Comparison of ENCODE assay signal across 7 mouse cellular contexts in the genomic region with DNA sequence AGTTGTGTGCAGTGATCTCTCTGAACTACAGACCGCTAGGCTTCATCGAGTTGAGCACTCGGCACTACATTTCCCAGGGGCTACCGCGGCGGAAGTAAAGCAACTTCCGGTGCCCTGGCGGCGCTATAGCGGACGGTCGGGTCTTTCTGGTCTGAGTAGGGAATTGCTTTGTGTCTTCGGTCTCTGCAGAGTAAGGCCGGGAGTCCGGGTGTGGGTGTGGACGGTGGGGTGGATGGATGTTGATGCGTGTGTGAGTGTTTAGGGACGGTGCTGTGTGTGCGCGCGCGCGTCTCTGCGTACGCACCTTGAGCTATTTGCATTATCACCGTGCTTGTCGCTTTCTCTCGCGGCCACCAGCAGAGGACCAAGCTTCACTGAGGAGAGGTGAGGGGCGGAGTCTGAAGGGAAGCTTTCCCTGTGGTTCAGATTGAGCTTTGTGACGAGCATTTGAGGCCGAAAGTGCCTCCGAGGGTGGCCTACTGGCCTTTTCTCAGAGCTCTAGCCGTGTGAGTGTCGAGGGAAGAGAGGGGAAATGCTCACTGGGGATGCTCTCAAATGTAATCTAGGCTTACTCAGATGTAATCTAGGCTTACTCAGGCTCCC. TPM values are rescaled to one million over a fixed set of nuclear protein-coding genes. Genes with fewer than 3 reads are reported as not detected.
A peak's percentile ranks its signal among the peaks of the same experiment; 100 is the strongest.
DNase-seq lines count a peak whose midpoint lies in the region; ATAC-seq lines count a peak whose summit lies in the region.

A gene (plus strand): TSS at position 109 of the 603 bp plus-strand sequence.

- peak within 1 kb of the TSS; percentile 56 for H3K4me2 ChIP-seq in embryonic facial prominence, embryonic 11.5 days (ENCODE audit: low read depth, low read length)
- H3K4me2 ChIP-seq in midbrain, embryonic 13.5 days (replicated peaks) = peak within 1 kb of the TSS; percentile 56

- no peaks in the 10 kb centered on the region for H3K4me1 ChIP-seq in embryonic facial prominence, embryonic 11.5 days (ENCODE audit: control insufficient read depth, insufficient read depth, low read length)
- peaks cover 15% of the 10 kb centered on the region for H3K4me1 ChIP-seq in limb, embryonic 10.5 days
- peaks cover 36% of the 10 kb centered on the region for H3K4me1 ChIP-seq in midbrain, embryonic 13.5 days (replicated peaks)

- H3K9ac ChIP-seq in embryonic facial prominence, embryonic 11.5 days (replicated peaks; ENCODE audit: low read length) = peak within 1 kb of the TSS; percentile 87
- H3K9ac ChIP-seq in midbrain, embryonic 13.5 days (replicated peaks) = peak within 1 kb of the TSS; percentile 93

- no peaks in the 10 kb centered on the region for H3K36me3 ChIP-seq in embryonic facial prominence, embryonic 11.5 days (replicated peaks; ENCODE audit: control insufficient read depth, insufficient read depth, low read depth, low read length)
- peaks cover 20% of the 10 kb centered on the region for H3K36me3 ChIP-seq in limb, embryonic 10.5 days
- H3K36me3 ChIP-seq in midbrain, embryonic 13.5 days = no peaks in the 10 kb centered on the region

- WGBS in embryonic facial prominence, embryonic 11.5 days = under 1% methylated on average over 35 of the region's 35 CpGs
- WGBS in limb, embryonic 10.5 days = under 1% methylated on average over 35 of the region's 35 CpGs
- WGBS in midbrain, embryonic 13.5 days = under 1% methylated on average over 35 of the region's 35 CpGs

- H3K27me3 ChIP-seq in embryonic facial prominence, embryonic 11.5 days (ENCODE audit: control insufficient read depth, insufficient read depth, low read length) = no peaks in the 10 kb centered on the region
- H3K27me3 ChIP-seq in limb, embryonic 10.5 days (ENCODE audit: low read depth, poor library complexity, severe bottlenecking) = no peaks in the 10 kb centered on the region
- H3K27me3 ChIP-seq in midbrain, embryonic 13.5 days = no peaks in the 10 kb centered on the region

- H3K9me3 ChIP-seq in embryonic facial prominence, embryonic 11.5 days (replicated peaks; ENCODE audit: control insufficient read depth, low read length) = no peaks in the 10 kb centered on the region
- no peaks in the 10 kb centered on the region for H3K9me3 ChIP-seq in limb, embryonic 10.5 days (replicated peaks)
- no peaks in the 10 kb centered on the region for H3K9me3 ChIP-seq in midbrain, embryonic 13.5 days

- peak within 1 kb of the TSS; percentile 47 for H3K4me3 ChIP-seq in embryonic facial prominence, embryonic 11.5 days (ENCODE audit: low read depth, low read length)
- peak within 1 kb of the TSS; percentile 74 for H3K4me3 ChIP-seq in limb, embryonic 10.5 days
- H3K4me3 ChIP-seq in midbrain, embryonic 13.5 days (replicated peaks) = peak within 1 kb of the TSS; percentile 78

- peak within 1 kb of the TSS; percentile 77 for H3K27ac ChIP-seq in embryonic facial prominence, embryonic 11.5 days (replicated peaks; ENCODE audit: low read depth, low read length)
- H3K27ac ChIP-seq in limb, embryonic 10.5 days = peak within 1 kb of the TSS; percentile 96
- H3K27ac ChIP-seq in midbrain, embryonic 13.5 days = peak within 1 kb of the TSS; percentile 99

- ATAC-seq in embryonic facial prominence, embryonic 11.5 days (replicated peaks; ENCODE audit: insufficient number of reproducible peaks, low FRiP score, low TSS enrichment, low read depth) = peak; percentile 90
- peak; percentile 93 for ATAC-seq in granulocyte monocyte progenitor cell, adult 5-6 weeks (replicated peaks; ENCODE audit: poor library complexity, severe bottlenecking)
- peak; percentile 94 for ATAC-seq in midbrain, embryonic 13.5 days

- DNase-seq in adrenal gland, postnatal 14 days = peak; percentile 91
- DNase-seq in embryonic facial prominence, embryonic 11.5 days (ENCODE audit: low spot score) = peak; percentile 94
- peak; percentile 85 for DNase-seq in kidney, adult 11 months
- DNase-seq in limb, embryonic 10.5 days (ENCODE audit: low spot score) = peak; percentile 90
- DNase-seq in spleen, adult 12 weeks (ENCODE audit: low spot score) = peak; percentile 70

RNA-seq across cellular contexts. Expression of the gene that starts here (rescaled TPM):
- 12.5 and 16.0 TPM in 2 replicates for total RNA-seq in adrenal gland, postnatal 14 days (2021)
- 56.8 and 62.5 TPM in 2 replicates for polyA plus RNA-seq in embryonic facial prominence, embryonic 11.5 days (2014; fragmentation: Nextera tagmentation; extraction: Ambion mirVana)
- total RNA-seq in granulocyte monocyte progenitor cell, adult 5-6 weeks (2014; fragmentation: Nextera tagmentation) = 11.7 and 20.6 TPM in 2 replicates
- 7.0 and 8.9 TPM in 2 replicates for total RNA-seq in granulocyte monocyte progenitor cell, adult 5-6 weeks (2017)
- 38.2 and 49.5 TPM in 2 replicates for polyA plus RNA-seq in limb, embryonic 10.5 days (2016; fragmentation: Nextera tagmentation; extraction: Ambion mirVana)
- polyA plus RNA-seq in midbrain, embryonic 13.5 days (2015; fragmentation: Nextera tagmentation; extraction: Ambion mirVana) = 142 and 143 TPM in 2 replicates

Comparison
In these comparisons a context has a peak if more than half of its experiments do, and no peak if none do; other contexts are left out.
1. Peak in every context shown above with its lines: DNase-seq, ATAC-seq, H3K4me3 ChIP-seq and H3K27ac ChIP-seq.